Mouse (Mus musculus): ENCODE measurements around the gene Mycbp.

Gene Mycbp

GRCm38 (mm10) chr4:123946701-123947100 lies 42.1 kb downstream of the Mycbp start:
- DNase-seq: no peak

- no peak for DNase-seq
These were observed 42.5 kb downstream of the Mycbp start for GRCm38 (mm10) chr4:123947149-123947548.

- no peak for DNase-seq
These were observed 44.3 kb downstream of the Mycbp start for GRCm38 (mm10) chr4:123948901-123949300.

- no peak for DNase-seq
These were observed 45.0 kb downstream of the Mycbp start for GRCm38 (mm10) chr4:123949649-123950048.

- no peak for DNase-seq
These were observed 47.4 kb downstream of the Mycbp start for GRCm38 (mm10) chr4:123952059-123952458.

DNA sequence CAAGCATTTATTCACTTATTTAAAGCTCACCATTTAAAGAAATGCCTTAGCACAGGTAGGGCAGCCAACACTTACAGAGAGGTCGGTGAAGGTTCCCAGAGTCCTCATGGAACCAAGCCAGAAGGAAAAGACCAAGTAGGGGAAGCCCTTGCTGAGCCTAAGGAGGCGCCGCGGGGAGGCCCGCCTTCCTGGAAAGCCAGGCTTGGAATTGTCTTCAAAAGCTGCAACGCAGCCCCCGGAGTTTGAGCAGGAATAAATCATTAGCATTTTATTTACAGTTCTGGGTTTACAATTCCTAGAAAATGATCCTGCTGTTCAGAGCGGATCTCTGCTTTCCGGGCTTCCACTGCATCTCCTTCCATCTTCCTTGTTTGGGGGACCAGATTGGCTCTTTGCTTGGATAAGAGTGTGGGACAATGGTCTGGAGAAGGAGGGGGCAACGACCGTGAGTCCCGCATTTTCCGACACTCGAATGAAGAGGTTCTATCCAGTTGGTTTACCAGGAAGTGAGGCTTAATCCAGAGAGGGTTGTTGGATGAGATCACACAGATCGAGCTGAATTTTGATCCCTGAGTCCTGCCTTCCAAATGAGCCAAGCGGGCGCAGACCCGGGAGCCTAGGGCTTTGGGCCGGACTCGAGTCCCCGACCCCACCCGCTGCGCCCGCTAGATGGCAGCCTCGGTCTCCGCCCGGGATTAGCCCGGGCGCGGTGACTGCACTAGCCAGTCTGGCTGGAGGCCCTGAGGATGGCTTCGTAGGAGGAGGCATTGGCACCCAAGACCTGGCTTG lies 52.3 kb downstream of the Mycbp start:
- peak; percentile 70 to 80 for DNase-seq

DNA sequence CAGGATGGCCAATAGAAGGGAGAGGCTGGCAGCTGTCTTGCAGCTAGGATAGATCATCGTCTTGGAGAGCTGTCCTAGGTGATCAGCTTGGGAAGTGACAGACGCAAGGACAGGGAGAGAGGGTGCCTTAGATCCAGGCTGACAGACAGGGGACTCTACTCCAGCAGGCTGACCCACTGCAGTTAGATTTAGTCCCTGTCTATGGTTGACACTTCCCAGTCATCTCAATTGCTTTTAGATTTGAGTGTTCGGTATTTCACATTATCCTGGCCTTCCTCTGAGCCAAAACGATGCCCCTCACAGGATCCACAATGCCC lies 52.8 kb downstream of the Mycbp start:
- no peak for DNase-seq

GRCm38 (mm10) chr4:123957891-123958290 lies 53.3 kb downstream of the Mycbp start:
- DNase-seq: no peak

GRCm38 (mm10) chr4:123960955-123961354 lies 56.3 kb downstream of the Mycbp start:
- DNase-seq: no peak

Measured in lung, postnatal 4 days (tissue).